Mouse (Mus musculus): ENCODE measurements around the gene Lipn. TPM values are rescaled to one million over a fixed set of nuclear protein-coding genes. Genes with fewer than 3 reads are reported as not detected.

The Lipn gene
- polyA plus RNA-seq, 1 experiment from 2014 or later: not detected

DNA sequence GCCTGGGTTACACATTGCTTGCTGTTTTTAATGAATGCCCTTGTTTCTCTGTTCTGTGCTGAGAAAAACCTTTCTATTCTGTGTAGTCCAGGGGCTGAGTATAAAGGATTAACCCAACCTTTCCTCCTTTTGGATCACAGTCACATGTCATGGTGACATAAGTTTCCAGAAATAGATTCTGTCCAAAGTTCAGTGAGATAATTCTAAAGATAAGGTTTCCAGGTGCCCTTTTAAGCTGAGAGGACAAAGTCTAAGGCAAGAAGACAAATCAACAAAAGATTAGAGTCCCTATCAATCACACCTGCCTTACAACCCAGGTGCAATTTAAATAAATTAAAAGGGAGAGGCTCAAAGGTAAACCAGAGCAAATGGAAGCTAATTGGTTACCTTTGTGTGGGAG is 7.1 kb downstream of the Lipn start:
- Histone ChIP-seq H3K9ac (no peak overlapping the region), H3K27ac (no peak overlapping the region), H3K9me3 (ENCODE audit: control insufficient read depth, low read length) (no peaks in the 10 kb centered on the region), H3K4me2 (replicated peaks) (no peak overlapping the region), H3K36me3 (replicated peaks; ENCODE audit: control insufficient read depth, insufficient read depth) (no peaks in the 10 kb centered on the region), H3K27me3 (ENCODE audit: control insufficient read depth, insufficient read depth, low read length) (no peaks in the 10 kb centered on the region), H3K4me3 (replicated peaks; ENCODE audit: low read length) (no peak overlapping the region), H3K4me1 (replicated peaks; ENCODE audit: control insufficient read depth, insufficient read depth, low read length) (no peaks in the 10 kb centered on the region)
- no peak for ATAC-seq (ENCODE audit: low FRiP score)
- no peak for DNase-seq (ENCODE audit: low spot score)

DNA sequence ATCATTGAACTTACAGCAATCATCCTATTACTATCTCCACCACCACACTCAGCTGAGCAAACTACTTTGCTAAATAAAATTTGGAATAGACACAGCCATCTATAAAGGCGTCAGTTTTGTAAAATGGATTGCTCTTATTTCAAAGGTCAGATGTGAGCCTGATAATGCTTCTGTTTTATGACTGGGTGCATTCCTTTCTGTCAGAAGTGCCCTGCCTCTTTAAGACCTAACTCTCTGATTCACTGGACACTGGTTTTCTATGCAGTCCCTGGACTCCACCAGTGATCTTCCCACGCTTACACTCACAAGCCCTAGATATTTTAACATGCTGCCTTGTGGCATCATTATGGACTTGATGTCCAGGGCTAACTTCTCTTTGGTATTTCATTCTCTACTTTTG is 11.0 kb downstream of the Lipn start:
- no peak overlapping the region for H3K27ac ChIP-seq
- H3K36me3 ChIP-seq (replicated peaks; ENCODE audit: control insufficient read depth, insufficient read depth): no peaks in the 10 kb centered on the region
- no peaks in the 10 kb centered on the region for H3K27me3 ChIP-seq (ENCODE audit: control insufficient read depth, insufficient read depth, low read length)
- DNase-seq (ENCODE audit: low spot score): no peak
- no peaks in the 10 kb centered on the region for H3K9me3 ChIP-seq (ENCODE audit: control insufficient read depth, low read length)
- ATAC-seq (ENCODE audit: low FRiP score): no peak
- no peak overlapping the region for H3K4me2 ChIP-seq (replicated peaks)
- H3K4me3 ChIP-seq (replicated peaks; ENCODE audit: low read length): no peak overlapping the region
- 88% methylated on average over 2 of the region's 2 CpGs for WGBS
- no peaks in the 10 kb centered on the region for H3K4me1 ChIP-seq (replicated peaks; ENCODE audit: control insufficient read depth, insufficient read depth, low read length)
- H3K9ac ChIP-seq: no peak overlapping the region

DNA sequence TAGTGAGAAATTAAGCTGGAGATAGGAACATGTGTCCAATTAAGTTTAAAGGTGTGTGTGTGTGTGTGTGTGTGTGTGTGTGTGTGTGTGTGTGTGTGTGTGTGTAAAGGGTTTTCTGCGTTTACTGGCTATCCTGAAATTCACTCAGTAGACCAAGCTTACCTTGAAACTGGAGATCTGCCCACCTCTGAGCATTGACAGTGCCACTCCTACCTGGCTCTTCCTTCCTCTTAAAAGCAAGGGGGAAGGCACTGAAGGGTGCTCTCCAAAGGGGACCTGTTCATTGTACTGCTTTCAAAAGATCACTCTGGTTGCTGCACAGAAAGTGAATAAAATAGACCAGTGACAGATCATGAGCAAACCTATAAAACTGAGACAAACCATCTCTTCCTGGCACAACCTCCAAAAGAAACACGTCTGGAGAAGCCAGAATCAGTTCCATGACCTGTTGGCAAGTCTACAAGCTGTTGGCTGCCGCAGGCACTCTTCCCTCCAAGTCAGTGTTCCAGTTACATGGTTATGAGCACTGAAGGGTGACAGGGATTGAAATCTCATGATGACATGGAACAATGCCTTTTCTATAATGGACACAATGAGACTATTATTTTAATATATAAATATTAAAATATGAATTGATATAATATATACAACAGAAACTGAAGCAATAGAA is 22.0 kb downstream of the Lipn start:
- Histone ChIP-seq H3K9ac (no peak overlapping the region), H3K36me3 (replicated peaks; ENCODE audit: control insufficient read depth, insufficient read depth) (no peaks in the 10 kb centered on the region), H3K9me3 (ENCODE audit: control insufficient read depth, low read length) (no peaks in the 10 kb centered on the region), H3K4me1 (replicated peaks; ENCODE audit: control insufficient read depth, insufficient read depth, low read length) (no peaks in the 10 kb centered on the region), H3K27me3 (ENCODE audit: control insufficient read depth, insufficient read depth, low read length) (no peaks in the 10 kb centered on the region), H3K4me2 (replicated peaks) (no peak overlapping the region), H3K27ac (no peak overlapping the region), H3K4me3 (replicated peaks; ENCODE audit: low read length) (no peak overlapping the region)
- ATAC-seq (ENCODE audit: low FRiP score): no peak
- 86% methylated on average over 3 of the region's 3 CpGs for WGBS
- no peak for DNase-seq (ENCODE audit: low spot score)

DNA sequence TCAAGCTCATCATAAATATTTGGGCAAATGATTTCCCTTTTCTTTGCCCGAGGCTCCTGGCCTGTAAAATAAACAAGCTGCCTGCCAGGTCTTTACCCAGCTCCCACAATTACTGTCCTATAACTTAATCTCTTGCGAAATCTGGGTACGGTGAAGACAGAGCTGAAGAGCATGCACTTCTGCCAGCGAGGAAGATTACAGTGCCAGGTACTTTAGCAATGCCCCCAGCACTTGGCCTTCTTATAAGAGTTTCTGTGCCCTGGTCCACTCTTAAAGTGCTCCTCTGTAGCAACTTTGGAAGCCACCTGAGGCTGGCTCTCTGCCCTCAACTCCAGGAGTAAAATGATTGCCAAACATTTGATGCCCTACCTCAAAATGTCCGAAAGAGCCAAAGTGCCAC is 28.2 kb downstream of the Lipn start:
- H3K4me3 ChIP-seq (replicated peaks; ENCODE audit: low read length): no peak overlapping the region
- no peak overlapping the region for H3K27ac ChIP-seq
- no peak overlapping the region for H3K9ac ChIP-seq
- H3K36me3 ChIP-seq (replicated peaks; ENCODE audit: control insufficient read depth, insufficient read depth): no peaks in the 10 kb centered on the region
- H3K4me2 ChIP-seq (replicated peaks): no peak overlapping the region
- no peak for ATAC-seq (ENCODE audit: low FRiP score)
- no peaks in the 10 kb centered on the region for H3K9me3 ChIP-seq (ENCODE audit: control insufficient read depth, low read length)
- no peaks in the 10 kb centered on the region for H3K4me1 ChIP-seq (replicated peaks; ENCODE audit: control insufficient read depth, insufficient read depth, low read length)
- H3K27me3 ChIP-seq (ENCODE audit: control insufficient read depth, insufficient read depth, low read length): no peaks in the 10 kb centered on the region
- WGBS: 91% methylated on average over 5 of the region's 5 CpGs
- no peak for DNase-seq (ENCODE audit: low spot score)

DNA sequence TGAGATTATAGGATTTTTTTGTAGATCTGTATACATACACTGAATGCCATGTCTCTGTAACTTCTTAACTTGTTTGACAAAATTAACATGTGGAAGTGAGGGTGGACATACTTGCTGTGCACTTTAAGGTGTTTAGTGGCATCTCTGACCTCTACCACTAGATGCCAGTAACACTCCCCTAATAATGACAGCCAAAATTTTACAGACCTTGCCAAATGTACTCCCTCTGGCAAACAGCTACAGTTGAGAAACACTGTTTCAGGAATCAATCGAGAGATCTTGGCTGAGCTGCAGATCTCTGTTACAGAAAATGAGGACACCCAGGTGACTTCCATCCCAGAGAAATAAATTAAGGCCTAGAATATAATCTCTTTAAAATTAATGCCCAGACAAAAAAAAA is 29.1 kb downstream of the Lipn start:
- no peak overlapping the region for H3K4me3 ChIP-seq (replicated peaks; ENCODE audit: low read length)
- no peak overlapping the region for H3K4me2 ChIP-seq (replicated peaks)
- H3K27ac ChIP-seq: no peak overlapping the region
- no peaks in the 10 kb centered on the region for H3K36me3 ChIP-seq (replicated peaks; ENCODE audit: control insufficient read depth, insufficient read depth)
- no peaks in the 10 kb centered on the region for H3K4me1 ChIP-seq (replicated peaks; ENCODE audit: control insufficient read depth, insufficient read depth, low read length)
- WGBS: 88% methylated on average over 1 of the region's 1 CpGs
- H3K9me3 ChIP-seq (ENCODE audit: control insufficient read depth, low read length): no peaks in the 10 kb centered on the region
- H3K27me3 ChIP-seq (ENCODE audit: control insufficient read depth, insufficient read depth, low read length): no peaks in the 10 kb centered on the region
- H3K9ac ChIP-seq: no peak overlapping the region
- DNase-seq (ENCODE audit: low spot score) (no peak), ATAC-seq (ENCODE audit: low FRiP score) (no peak)

DNA sequence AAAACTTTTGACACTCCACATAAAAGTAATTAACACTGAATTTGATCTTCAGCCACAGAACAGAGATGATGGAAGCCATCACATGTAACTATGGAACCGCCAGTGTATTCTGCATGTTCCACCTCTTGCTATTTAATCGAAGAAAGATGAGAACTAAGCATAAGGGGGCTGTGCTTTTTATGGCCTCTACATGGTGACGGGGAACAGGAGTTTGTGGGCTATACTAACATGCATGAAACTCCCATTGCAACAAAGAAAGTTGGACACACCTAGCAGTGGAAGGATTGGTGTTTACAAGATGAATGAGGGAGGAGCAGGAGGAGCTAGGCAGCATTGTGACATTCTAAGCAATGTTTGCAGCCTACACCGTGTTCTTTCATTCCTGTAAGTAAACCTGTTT is 33.5 kb downstream of the Lipn start, which contains the start of gene Lipm:
Gene Lipm (plus strand): TSS at position 301 of the 400 bp plus-strand sequence.
- no peak within 1 kb of the TSS for H3K4me3 ChIP-seq (replicated peaks; ENCODE audit: low read length)
- H3K9ac ChIP-seq: no peak within 1 kb of the TSS
- ATAC-seq (ENCODE audit: low FRiP score): no peak
- H3K36me3 ChIP-seq (replicated peaks; ENCODE audit: control insufficient read depth, insufficient read depth): no peaks in the 10 kb centered on the region
- no peaks in the 10 kb centered on the region for H3K27me3 ChIP-seq (ENCODE audit: control insufficient read depth, insufficient read depth, low read length)
- H3K9me3 ChIP-seq (ENCODE audit: control insufficient read depth, low read length): no peaks in the 10 kb centered on the region
- no peak within 1 kb of the TSS for H3K4me2 ChIP-seq (replicated peaks)
- whole genome bisulfite sequencing: 91% methylated on average over 4 of the region's 4 CpGs
- H3K27ac ChIP-seq: no peak within 1 kb of the TSS
- no peaks in the 10 kb centered on the region for H3K4me1 ChIP-seq (replicated peaks; ENCODE audit: control insufficient read depth, insufficient read depth, low read length)
- DNase-seq (ENCODE audit: low spot score): no peak

DNA sequence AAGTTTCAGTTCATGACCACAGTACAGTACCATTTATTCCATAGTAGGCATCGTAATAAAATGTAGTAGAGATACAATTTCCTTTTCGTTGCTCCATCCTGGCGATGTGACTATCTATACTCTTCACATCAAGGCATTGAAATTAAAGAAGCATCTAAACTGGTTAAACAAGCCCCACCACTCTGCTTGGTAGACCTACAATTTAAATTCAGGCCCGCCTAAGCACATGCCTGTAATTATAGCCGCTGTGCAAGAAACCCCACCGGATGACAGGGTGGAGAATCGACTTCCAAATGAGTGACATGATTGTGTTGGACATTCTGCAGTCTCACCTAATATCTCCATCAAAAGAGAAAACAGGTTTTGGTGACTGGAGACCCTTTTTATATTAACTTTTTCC is 34.7 kb downstream of the Lipn start:
- Histone ChIP-seq H3K4me1 (replicated peaks; ENCODE audit: control insufficient read depth, insufficient read depth, low read length) (no peaks in the 10 kb centered on the region), H3K9ac (no peak overlapping the region), H3K9me3 (ENCODE audit: control insufficient read depth, low read length) (no peaks in the 10 kb centered on the region), H3K27me3 (ENCODE audit: control insufficient read depth, insufficient read depth, low read length) (no peaks in the 10 kb centered on the region), H3K27ac (no peak overlapping the region), H3K36me3 (replicated peaks; ENCODE audit: control insufficient read depth, insufficient read depth) (no peaks in the 10 kb centered on the region), H3K4me3 (replicated peaks; ENCODE audit: low read length) (no peak overlapping the region), H3K4me2 (replicated peaks) (no peak overlapping the region)
- DNase-seq (ENCODE audit: low spot score) (no peak), ATAC-seq (ENCODE audit: low FRiP score) (no peak)
- 95% methylated on average over 7 of the region's 7 CpGs for WGBS

DNA sequence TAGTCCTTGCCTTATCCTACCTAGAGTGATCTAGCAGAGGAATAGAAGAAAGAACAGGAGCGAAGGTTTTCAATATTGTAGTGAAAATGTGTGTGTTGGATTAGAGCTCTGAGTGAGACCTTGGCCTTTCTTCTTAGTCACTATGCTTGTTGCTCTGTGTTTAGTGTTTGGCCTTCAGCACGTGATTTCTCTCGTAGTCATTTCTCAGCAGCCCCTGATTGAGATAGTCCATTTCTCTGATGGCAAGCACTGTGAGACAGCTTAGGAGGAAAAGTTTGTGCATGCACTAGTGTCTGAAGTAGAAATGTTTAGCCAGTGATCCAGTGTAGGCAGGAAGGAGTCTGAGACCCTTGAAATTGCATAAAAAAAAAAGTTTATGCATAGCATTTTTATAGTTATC is 37.7 kb downstream of the Lipn start:
- ATAC-seq (ENCODE audit: low FRiP score): no peak
- no peak overlapping the region for H3K9ac ChIP-seq
- no peak overlapping the region for H3K4me3 ChIP-seq (replicated peaks; ENCODE audit: low read length)

DNA sequence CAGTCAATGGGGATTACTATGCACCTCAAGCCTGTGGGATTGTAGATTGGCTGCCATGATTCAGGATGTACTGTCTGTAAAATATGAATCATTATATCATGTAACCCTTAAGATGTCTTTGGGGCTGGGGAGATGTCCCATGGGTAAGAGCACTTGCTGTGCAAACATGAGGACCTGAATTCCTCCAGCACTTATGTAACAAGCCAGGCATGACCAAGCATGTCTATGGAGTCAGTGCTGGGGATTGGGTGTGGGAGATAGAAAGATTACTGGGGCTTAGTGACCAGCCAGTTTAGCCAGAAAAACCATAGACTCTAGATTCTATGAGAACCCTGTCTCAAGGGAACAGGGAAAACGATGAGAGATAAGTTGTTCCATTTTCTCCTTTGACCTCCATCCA is 51.9 kb downstream of the Lipn start:
- no peaks in the 10 kb centered on the region for H3K27me3 ChIP-seq (ENCODE audit: control insufficient read depth, insufficient read depth, low read length)
- no peak for ATAC-seq (ENCODE audit: low FRiP score)
- 94% methylated on average over 1 of the region's 1 CpGs for WGBS
- no peak for DNase-seq (ENCODE audit: low spot score)
- no peak overlapping the region for H3K27ac ChIP-seq
- no peak overlapping the region for H3K4me2 ChIP-seq (replicated peaks)
- H3K9ac ChIP-seq: no peak overlapping the region
- no peaks in the 10 kb centered on the region for H3K9me3 ChIP-seq (ENCODE audit: control insufficient read depth, low read length)
- H3K36me3 ChIP-seq (replicated peaks; ENCODE audit: control insufficient read depth, insufficient read depth): no peaks in the 10 kb centered on the region
- H3K4me1 ChIP-seq (replicated peaks; ENCODE audit: control insufficient read depth, insufficient read depth, low read length): no peaks in the 10 kb centered on the region
- no peak overlapping the region for H3K4me3 ChIP-seq (replicated peaks; ENCODE audit: low read length)

More for the DNA sequence above, 37.7 kb downstream of the Lipn start:
- Histone ChIP-seq H3K4me1 (replicated peaks; ENCODE audit: control insufficient read depth, insufficient read depth, low read length) (no peaks in the 10 kb centered on the region), H3K36me3 (replicated peaks; ENCODE audit: control insufficient read depth, insufficient read depth) (no peaks in the 10 kb centered on the region), H3K27ac (no peak overlapping the region), H3K9me3 (ENCODE audit: control insufficient read depth, low read length) (no peaks in the 10 kb centered on the region), H3K4me2 (replicated peaks) (no peak overlapping the region), H3K27me3 (ENCODE audit: control insufficient read depth, insufficient read depth, low read length) (no peaks in the 10 kb centered on the region)
- DNase-seq (ENCODE audit: low spot score): no peak
- WGBS: 94% methylated on average over 3 of the region's 3 CpGs

DNA sequence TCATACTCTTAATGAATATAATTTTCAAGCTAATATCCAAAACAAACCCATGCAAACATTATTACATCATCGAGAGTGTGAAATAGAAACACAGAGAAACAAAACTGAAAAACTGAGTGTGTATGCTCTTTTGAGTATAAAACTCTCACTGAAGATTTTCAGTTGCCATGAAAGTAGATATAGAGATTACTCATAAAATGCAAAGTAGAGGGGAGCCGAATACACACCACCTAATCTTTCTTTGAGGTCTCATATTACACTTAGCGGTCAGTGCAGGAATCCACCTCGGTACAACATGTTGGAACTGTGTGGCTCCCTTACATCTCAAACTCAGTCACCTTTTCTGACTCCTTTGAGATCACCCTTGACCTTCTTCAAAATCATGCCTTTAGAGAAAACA is 52.5 kb downstream of the Lipn start:
- WGBS: 91% methylated on average over 4 of the region's 4 CpGs
- H3K4me1 ChIP-seq (replicated peaks; ENCODE audit: control insufficient read depth, insufficient read depth, low read length): no peaks in the 10 kb centered on the region
- H3K9ac ChIP-seq: no peak overlapping the region

More for the DNA sequence above, 52.5 kb downstream of the Lipn start:
- H3K27me3 ChIP-seq (ENCODE audit: control insufficient read depth, insufficient read depth, low read length): no peaks in the 10 kb centered on the region
- ATAC-seq (ENCODE audit: low FRiP score) (no peak), DNase-seq (ENCODE audit: low spot score) (no peak)
- no peak overlapping the region for H3K4me3 ChIP-seq (replicated peaks; ENCODE audit: low read length)
- H3K36me3 ChIP-seq (replicated peaks; ENCODE audit: control insufficient read depth, insufficient read depth): no peaks in the 10 kb centered on the region
- no peak overlapping the region for H3K4me2 ChIP-seq (replicated peaks)
- H3K27ac ChIP-seq: no peak overlapping the region
- H3K9me3 ChIP-seq (ENCODE audit: control insufficient read depth, low read length): no peaks in the 10 kb centered on the region
